Mouse (Mus musculus): ENCODE results near the gene Vmn1r36. TPM values are rescaled to one million over a fixed set of nuclear protein-coding genes. Genes with fewer than 3 reads are reported as not detected.

The Vmn1r36 gene
- polyA plus RNA-seq (2012; rRNA removed), result not detected in 2 replicates

GRCm38 (mm10) chr6:66719068-66719467, at the start of gene Vmn1r36:
Gene Vmn1r36 (minus strand): TSS chr6:66719168.

DNA sequence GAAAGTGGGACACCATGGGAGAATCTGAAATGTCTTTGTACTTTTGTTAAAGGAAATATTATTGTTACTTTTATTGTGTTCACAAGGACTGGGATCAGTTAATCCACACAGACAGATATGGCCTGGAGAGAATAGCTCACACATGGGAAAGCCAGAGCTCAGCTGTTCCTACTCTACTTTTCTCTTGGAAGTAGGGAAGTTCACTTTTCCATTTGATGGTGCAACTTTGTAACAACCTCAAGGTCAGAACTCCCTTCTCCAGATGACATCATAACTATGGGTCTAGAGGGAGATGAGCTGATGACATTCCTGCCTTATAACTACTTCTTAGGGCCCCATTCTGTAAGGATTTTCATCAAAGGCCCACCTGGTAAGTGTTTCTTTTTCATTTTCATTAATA, 10.1 kb upstream of the Vmn1r36 start, which contains the start of gene Vmn1r37:
TSS of gene Vmn1r37 (plus strand) at position 301 of the 400 bp plus-strand sequence.

GRCm38 (mm10) chr6:66685806-66686205, 33.2 kb downstream of the Vmn1r36 start, which contains the start of gene Vmn1r35:
Gene Vmn1r35 (minus strand): TSS chr6:66685906.

Other genes starting within 250 kb of the Vmn1r36 start
- 15.8 and 19.1 TPM in 2 replicates for gene Mad2l1, start 183.8 kb downstream of the Vmn1r36 start, polyA plus RNA-seq (2012; rRNA removed)
- not detected in 2 replicates for gene Vmn1r32, start 159.1 kb downstream of the Vmn1r36 start, polyA plus RNA-seq (2012; rRNA removed)
- gene Vmn1r33, start 100.9 kb downstream of the Vmn1r36 start, polyA plus RNA-seq (2012; rRNA removed), result not detected in 2 replicates
- not detected in 2 replicates for gene Vmn1r34, start 75.3 kb downstream of the Vmn1r36 start, polyA plus RNA-seq (2012; rRNA removed)
- gene Vmn1r35, start 33.3 kb downstream of the Vmn1r36 start, polyA plus RNA-seq (2012; rRNA removed), result not detected in 2 replicates
- not detected in 2 replicates for gene Vmn1r37, start 10.2 kb upstream of the Vmn1r36 start, polyA plus RNA-seq (2012; rRNA removed)
- gene Vmn1r38, start 63.5 kb upstream of the Vmn1r36 start, polyA plus RNA-seq (2012; rRNA removed), result not detected in 2 replicates
- gene Vmn1r39, start 91.4 kb upstream of the Vmn1r36 start, polyA plus RNA-seq (2012; rRNA removed), result not detected in 2 replicates
- 28.0 and 31.9 TPM in 2 replicates for gene Gng12, start 177.2 kb upstream of the Vmn1r36 start, polyA plus RNA-seq (2012; rRNA removed)